Mouse (Mus musculus) ES-Bruce4 (cell line): ENCODE data around the gene Sphk1. TPM values are rescaled to one million over a fixed set of nuclear protein-coding genes. Genes with fewer than 3 reads are reported as not detected.
A peak's percentile ranks its signal among the peaks of the same experiment; 100 is the strongest.

Experiments used
- H3K27ac ChIP-seq: 2 replicates; pipeline ENCODE4 v1.5.1; 2012; ENCODE audit warnings: low read length, inconsistent platforms; ENCODE audit not compliant: insufficient read depth
- H3K27me3 ChIP-seq: 2 replicates; pipeline ENCODE4 v1.6.1; 2012; ENCODE audit warnings: mild to moderate bottlenecking, low read length, inconsistent platforms; ENCODE audit not compliant: control insufficient read depth, poor library complexity, insufficient read depth, severe bottlenecking
- H3K36me3 ChIP-seq: 2 replicates; pipeline ENCODE4 v1.6.1; 2012; ENCODE audit warnings: inconsistent platforms, mild to moderate bottlenecking, low read length, moderate library complexity; ENCODE audit not compliant: control insufficient read depth, poor library complexity, insufficient read depth, severe bottlenecking
- H3K4me1 ChIP-seq: one replicate; pipeline ENCODE4 v1.8.1; 2011; ENCODE audit warnings: low read length; ENCODE audit not compliant: control insufficient read depth, insufficient read depth
- H3K4me3 ChIP-seq: 2 replicates; pipeline ENCODE4 v1.5.1; 2011; ENCODE audit warnings: low read depth, mild to moderate bottlenecking, low read length
- H3K9ac ChIP-seq: 2 replicates; pipeline ENCODE4 v1.6.1; 2012; ENCODE audit warnings: low read depth, mild to moderate bottlenecking, inconsistent platforms; ENCODE audit not compliant: poor library complexity, severe bottlenecking
- H3K9me3 ChIP-seq: replicated peaks from 2 replicates; pipeline ENCODE4 v1.6.1; 2012; ENCODE audit warnings: mild to moderate bottlenecking, low read length, inconsistent platforms; ENCODE audit not compliant: control insufficient read depth, poor library complexity, insufficient read depth, severe bottlenecking
- CTCF ChIP-seq: IDR thresholded peaks from one replicate; pipeline ENCODE4 v1.8.1; 2011; ENCODE audit warnings: low read depth, low read length
- EP300 ChIP-seq: IDR thresholded peaks from 2 replicates; pipeline ENCODE4 v1.6.1; 2011; ENCODE audit warnings: low read depth, low read length; ENCODE audit not compliant: insufficient read depth
- POLR2A ChIP-seq: IDR thresholded peaks from one replicate; pipeline ENCODE4 v1.8.1; 2011; ENCODE audit warnings: low read length; ENCODE audit not compliant: insufficient read depth
- polyA plus RNA-seq: library from polyadenylated mRNA; stranded (reverse); fragments of >200 nt; gene quantifications from 2 replicates; pipeline ENCODE4 v1.2.4, GENCODE M21; 2011; ENCODE audit warnings: low read depth; ENCODE audit not compliant: missing spikeins, insufficient read depth, insufficient read length

Gene Sphk1
- polyA plus RNA-seq, 1 experiment = 0.88 TPM

DNA sequence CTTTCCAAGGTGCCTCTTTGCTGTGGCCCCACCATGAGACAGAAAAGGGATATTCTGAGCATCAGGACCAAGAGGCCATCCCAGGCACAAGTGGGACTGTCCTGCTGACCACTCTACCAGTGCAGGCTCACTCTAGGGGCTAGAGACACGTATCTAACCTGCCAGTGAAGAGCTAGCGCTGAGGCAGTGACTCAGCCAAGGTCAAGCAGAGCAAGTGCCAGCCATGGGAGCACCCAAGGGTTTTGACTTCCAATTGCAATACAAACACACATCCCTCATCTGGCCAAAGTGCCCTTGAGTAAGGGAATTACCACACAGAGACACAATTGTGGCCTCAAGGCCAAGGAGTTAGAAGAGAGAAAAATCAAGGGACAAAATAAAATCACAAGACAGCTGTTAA lies 44.7 kb downstream of the Sphk1 start:
- TF ChIP-seq POLR2A (no peak), EP300 (no peak), CTCF (no peak)
- H3K9ac ChIP-seq = no peak overlapping the region
- peaks cover 6% of the 10 kb centered on the region for H3K4me1 ChIP-seq
- no peak overlapping the region for H3K27ac ChIP-seq
- H3K36me3 ChIP-seq = no peaks in the 10 kb centered on the region
- no peaks in the 10 kb centered on the region for H3K27me3 ChIP-seq
- H3K9me3 ChIP-seq = no peaks in the 10 kb centered on the region
- no peak overlapping the region for H3K4me3 ChIP-seq

DNA sequence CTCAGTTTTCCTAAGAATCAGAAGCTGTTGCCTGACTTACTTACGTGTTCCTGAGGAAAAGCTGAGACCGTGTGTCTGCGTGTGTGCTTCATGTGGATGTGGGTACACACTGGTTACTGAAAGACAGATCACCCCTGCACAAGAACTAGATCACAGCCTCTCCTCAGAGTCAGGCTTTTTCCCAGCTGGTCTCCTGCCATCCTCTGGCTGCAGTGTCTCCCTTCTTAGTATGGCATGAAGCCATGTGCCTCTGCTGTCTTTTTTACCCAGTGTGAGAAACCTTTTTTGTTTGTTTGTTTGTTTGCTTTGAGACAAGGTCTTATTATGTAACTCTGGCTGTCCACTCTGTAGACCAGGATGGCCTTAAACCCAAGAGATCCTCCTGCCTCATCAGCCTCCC lies 48.6 kb downstream of the Sphk1 start:
- H3K9ac ChIP-seq = no peak overlapping the region
- peaks cover 5% of the 10 kb centered on the region for H3K4me1 ChIP-seq
- TF ChIP-seq POLR2A (no peak), EP300 (no peak), CTCF (no peak)
- H3K36me3 ChIP-seq = no peaks in the 10 kb centered on the region
- H3K27ac ChIP-seq = no peak overlapping the region
- no peaks in the 10 kb centered on the region for H3K27me3 ChIP-seq
- no peaks in the 10 kb centered on the region for H3K9me3 ChIP-seq
- no peak overlapping the region for H3K4me3 ChIP-seq

DNA sequence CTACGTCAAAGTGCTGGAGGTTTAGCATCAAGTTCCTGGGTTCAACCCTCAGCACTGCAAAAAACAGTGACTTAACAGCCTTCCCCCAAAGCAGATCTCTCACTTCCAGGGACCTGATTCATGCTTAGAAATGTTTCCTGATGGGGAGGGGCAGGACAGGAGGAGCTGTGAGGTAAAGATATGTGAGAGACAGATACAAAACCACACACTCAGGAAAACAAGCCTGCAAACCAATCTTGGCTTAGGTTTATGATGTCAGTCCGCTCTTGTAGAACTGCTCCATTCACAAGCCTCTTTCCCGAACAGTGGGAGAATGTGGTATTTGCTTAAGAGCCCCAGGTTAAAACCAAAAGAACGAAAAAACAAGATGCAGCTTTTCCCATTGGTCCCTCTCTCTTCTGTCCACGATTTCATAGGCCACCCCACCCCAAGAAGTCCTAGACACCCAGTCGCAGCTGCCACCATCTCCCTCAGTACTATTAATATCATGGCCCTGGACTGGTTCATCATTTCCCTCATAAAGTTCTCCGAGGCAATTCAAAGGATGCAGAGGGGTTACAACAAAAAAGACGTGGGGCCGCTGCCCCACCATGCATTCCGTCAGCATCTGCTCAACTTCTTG lies 49.4 kb downstream of the Sphk1 start:
- no peak overlapping the region for H3K27ac ChIP-seq
- H3K9me3 ChIP-seq = no peaks in the 10 kb centered on the region
- no peaks in the 10 kb centered on the region for H3K27me3 ChIP-seq
- H3K36me3 ChIP-seq = no peaks in the 10 kb centered on the region
- H3K4me1 ChIP-seq = no peaks in the 10 kb centered on the region
- peak overlapping the region; percentile 91 for H3K9ac ChIP-seq
- peak overlapping the region; percentile 99 for H3K4me3 ChIP-seq
- TF ChIP-seq CTCF (no peak), EP300 (no peak), POLR2A (no peak)

DNA sequence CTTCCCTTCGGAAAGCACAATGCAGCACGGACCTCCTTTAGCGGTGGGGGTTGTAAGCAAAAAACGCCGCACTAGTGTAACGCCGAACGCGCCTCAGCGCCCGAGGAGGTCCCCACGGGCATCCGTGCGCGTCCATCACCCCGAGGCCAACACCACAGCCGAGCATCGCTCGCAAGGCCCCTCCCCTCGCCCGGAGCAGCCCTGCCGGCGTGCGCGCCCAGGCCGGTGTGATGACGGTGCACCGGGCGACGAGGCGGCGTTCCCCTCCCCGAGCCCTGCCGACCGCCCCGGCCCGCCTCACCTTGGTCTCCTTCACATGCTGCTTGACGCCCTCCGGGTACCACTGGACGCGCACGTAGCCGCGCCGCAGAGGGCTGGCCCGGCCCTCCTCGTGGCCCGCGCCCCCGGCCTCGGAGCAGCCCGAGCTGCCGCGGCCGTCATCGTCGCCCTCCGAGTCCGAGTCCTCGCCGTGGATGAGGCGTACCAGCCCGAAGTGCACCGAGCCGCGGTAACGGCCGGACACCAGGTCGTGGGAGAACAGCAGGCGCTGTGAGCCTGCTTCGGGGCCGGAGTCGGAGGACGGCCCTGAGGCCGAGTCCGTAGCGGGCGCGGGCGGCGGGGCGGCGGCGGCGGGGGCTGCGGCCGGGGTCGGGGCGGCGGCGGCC lies 50.1 kb downstream of the Sphk1 start:
- H3K27me3 ChIP-seq = no peaks in the 10 kb centered on the region
- no peaks in the 10 kb centered on the region for H3K36me3 ChIP-seq
- TF ChIP-seq CTCF (no peak), EP300 (no peak), POLR2A (no peak)
- no peak overlapping the region for H3K27ac ChIP-seq
- H3K9ac ChIP-seq = peak overlapping the region; percentile 91
- H3K4me3 ChIP-seq = peak overlapping the region; percentile 99
- peaks cover 2% of the 10 kb centered on the region for H3K4me1 ChIP-seq
- H3K9me3 ChIP-seq = no peaks in the 10 kb centered on the region

DNA sequence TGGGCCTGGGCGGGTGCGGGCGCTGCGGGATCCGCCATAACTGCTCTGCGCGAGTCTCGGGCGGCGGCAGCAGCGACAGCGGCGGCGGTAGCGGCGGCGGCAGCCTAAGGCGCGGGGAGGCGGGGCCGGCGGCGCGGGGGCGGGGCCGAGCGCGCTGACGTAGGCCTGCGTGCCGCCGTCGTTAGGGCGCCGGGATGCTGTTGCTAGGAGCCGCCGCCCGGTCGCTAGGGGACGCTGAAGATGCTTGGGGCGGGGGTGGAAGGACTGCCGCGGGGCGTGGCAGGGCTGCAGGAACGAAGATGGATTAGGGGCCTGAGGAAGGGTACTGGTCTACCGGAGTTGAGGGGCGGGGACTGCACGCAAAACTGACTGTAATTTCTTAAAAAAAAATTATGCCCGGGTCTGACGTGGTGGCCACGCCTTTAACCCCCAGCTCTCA lies 50.7 kb downstream of the Sphk1 start, which contains the start of gene Ube2o:
Gene Ube2o (minus strand): TSS at position 72 of the 439 bp plus-strand sequence.
- Histone ChIP-seq H3K27ac (no peak within 1 kb of the TSS), H3K9ac (peak within 1 kb of the TSS; percentile 91), H3K4me1 (peaks cover 3% of the 10 kb centered on the region), H3K36me3 (no peaks in the 10 kb centered on the region), H3K27me3 (no peaks in the 10 kb centered on the region), H3K9me3 (no peaks in the 10 kb centered on the region), H3K4me3 (peak within 1 kb of the TSS; percentile 99)
- no peak for TF ChIP-seq EP300
- TF ChIP-seq CTCF = peak; percentile 31
- TF ChIP-seq POLR2A = no peak

DNA sequence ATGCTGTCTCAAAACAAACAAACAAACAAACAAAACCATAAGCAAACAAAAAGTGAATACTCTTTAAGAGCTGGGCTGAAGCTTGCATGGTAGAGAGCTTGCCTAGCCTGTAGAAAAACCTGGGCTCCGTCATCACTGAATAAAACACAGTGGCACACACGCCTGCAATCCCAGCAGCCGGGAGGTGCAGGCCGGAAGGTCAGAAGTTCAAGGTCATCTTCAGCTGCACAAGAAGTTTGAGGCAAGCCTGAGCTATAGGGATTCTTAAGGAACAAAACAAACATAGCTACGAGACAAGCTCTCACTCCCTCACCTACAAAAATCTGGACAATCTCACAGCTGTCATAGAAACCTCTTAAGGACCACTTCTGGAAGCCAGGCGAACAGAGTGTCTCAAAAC lies 55.0 kb downstream of the Sphk1 start:
- Histone ChIP-seq H3K9ac (no peak overlapping the region), H3K4me1 (peaks cover 8% of the 10 kb centered on the region), H3K4me3 (no peak overlapping the region), H3K27me3 (no peaks in the 10 kb centered on the region), H3K36me3 (no peaks in the 10 kb centered on the region), H3K9me3 (no peaks in the 10 kb centered on the region), H3K27ac (peak overlapping the region; percentile 58)
- TF ChIP-seq POLR2A = no peak
- TF ChIP-seq EP300 = peak; percentile 79
- no peak for TF ChIP-seq CTCF

Other genes starting within 250 kb of the Sphk1 start
- gene Galr2, start 250.0 kb upstream of the Sphk1 start, polyA plus RNA-seq = 0.35 and 0.61 TPM in 2 replicates
- 93.3 and 95.2 TPM in 2 replicates for gene Exoc7, start 223.7 kb upstream of the Sphk1 start, polyA plus RNA-seq
- gene Foxj1, start 195.5 kb upstream of the Sphk1 start, polyA plus RNA-seq = 11.7 and 12.3 TPM in 2 replicates
- gene Rnf157, start 117.9 kb upstream of the Sphk1 start, polyA plus RNA-seq = 23.1 and 31.8 TPM in 2 replicates
- gene Ubald2, start 96.8 kb upstream of the Sphk1 start, polyA plus RNA-seq = 443 and 531 TPM in 2 replicates
- 0.58 and 1.3 TPM in 2 replicates for gene Qrich2, start 64.7 kb upstream of the Sphk1 start, polyA plus RNA-seq
- 116 and 120 TPM in 2 replicates for gene Prpsap1, start 36.7 kb upstream of the Sphk1 start, polyA plus RNA-seq
- gene Ube2o, start 50.5 kb downstream of the Sphk1 start, polyA plus RNA-seq = 36.1 and 43.6 TPM in 2 replicates
- gene Aanat, start 55.5 kb downstream of the Sphk1 start, polyA plus RNA-seq = not detected in 2 replicates
- 36.5 and 39.1 TPM in 2 replicates for gene Rhbdf2, start 96.1 kb downstream of the Sphk1 start, polyA plus RNA-seq
- not detected in 2 replicates for gene Prcd, start 122.6 kb downstream of the Sphk1 start, polyA plus RNA-seq
- gene Cygb, start 123.4 kb downstream of the Sphk1 start, polyA plus RNA-seq = not detected in 2 replicates
- not detected in 2 replicates for gene St6galnac1, start 244.6 kb downstream of the Sphk1 start, polyA plus RNA-seq